19 mouse cellular contexts compared by ENCODE assay signal in the genomic region with DNA sequence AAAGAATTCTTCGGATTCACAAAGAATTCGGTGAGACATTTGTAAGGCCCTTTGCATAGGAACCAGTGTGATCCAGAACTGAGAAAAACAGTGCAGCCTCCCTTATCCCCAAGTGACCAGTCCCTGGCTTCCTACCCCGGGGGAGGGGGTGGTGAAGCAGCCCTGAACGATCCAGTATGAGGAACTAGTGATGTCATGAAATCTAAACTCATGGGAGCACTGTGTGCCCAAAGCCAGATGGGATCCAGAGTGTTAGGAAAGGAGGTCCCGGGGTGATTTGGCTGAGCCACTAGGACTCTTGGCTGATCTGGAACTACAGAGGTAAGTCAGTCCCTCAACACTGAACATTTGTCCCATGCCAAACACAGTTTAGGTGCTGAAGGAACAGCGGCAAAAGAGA.
DNase-seq lines count a peak whose midpoint lies in the region; ATAC-seq lines count a peak whose summit lies in the region.
"Had no signal": no experiment of that assay in that cellular context is flagged by ENCODE, and none has a peak within 500 bp of the region (broad histone marks: within the 10 kb centered on the region; RNA-seq: fewer than 3 reads in every experiment).

No protein-coding gene starts in this region.

- no peak overlapping the region for H3K9ac ChIP-seq in limb, embryonic 11.5 days (ENCODE audit: low read length)
- H3K9ac ChIP-seq: embryonic facial prominence, embryonic 15.5 days; forebrain, postnatal 0 days; hindbrain, embryonic 13.5 days had no signal

- DNase-seq in gastrocnemius, adult 8-10 months (ENCODE audit: low spot score in 2 of 2), result peak; percentile 18 to 19
- no peak for DNase-seq in gastrocnemius, postnatal 4 days (ENCODE audit: low spot score in 2 of 2)
- peak; percentile 42 for DNase-seq in limb, embryonic 11.5 days (ENCODE audit: low spot score)
- no peak for DNase-seq in limb, embryonic 10.5 days (ENCODE audit: low spot score)
- peak; percentile 22 for DNase-seq in adrenal gland, postnatal 25 days
- peak; percentile 28 for DNase-seq in mesoderm, embryonic 11.5 days (ENCODE audit: low read depth, low spot score)
- no peak for DNase-seq in frontal cortex, adult 2 months (ENCODE audit: extremely low spot score in 1 of 2, low spot score in 1 of 2)
- DNase-seq: cerebellum, adult 9-11 months; forebrain, postnatal 0 days; kidney, adult 8-10 months; kidney, postnatal 25 days; lung, adult 2 months; lung, postnatal 36 days; thymus, postnatal 14 days had no signal

- 0 out of 2 replicates have a peak, but pooled peaks cover 7% of the 10 kb centered on the region for H3K4me1 ChIP-seq in limb, embryonic 11.5 days (ENCODE audit: control insufficient read depth, insufficient read depth, low read length)
- peaks cover 32% of the 10 kb centered on the region for H3K4me1 ChIP-seq in limb, embryonic 10.5 days

- no peaks in the 10 kb centered on the region for H3K27me3 ChIP-seq in limb, embryonic 11.5 days (ENCODE audit: control insufficient read depth, insufficient read depth, low read length)
- no peaks in the 10 kb centered on the region for H3K27me3 ChIP-seq in limb, embryonic 10.5 days (ENCODE audit: low read depth, poor library complexity, severe bottlenecking)
- H3K27me3 ChIP-seq: embryonic facial prominence, embryonic 15.5 days; hindbrain, embryonic 13.5 days; Patski had no signal

- H3K9me3 ChIP-seq in limb, embryonic 11.5 days (ENCODE audit: control insufficient read depth, low read length), result no peaks in the 10 kb centered on the region
- H3K9me3 ChIP-seq in limb, embryonic 10.5 days (replicated peaks), result no peaks in the 10 kb centered on the region
- H3K9me3 ChIP-seq: embryonic facial prominence, embryonic 15.5 days; hindbrain, embryonic 13.5 days; midbrain, embryonic 10.5 days had no signal

- no peak overlapping the region for H3K27ac ChIP-seq in limb, embryonic 11.5 days (replicated peaks; ENCODE audit: low read depth, low read length)
- H3K27ac ChIP-seq in limb, embryonic 10.5 days, result no peak overlapping the region
- H3K27ac ChIP-seq: embryonic facial prominence, embryonic 15.5 days; hindbrain, embryonic 13.5 days had no signal

- no peaks in the 10 kb centered on the region for H3K36me3 ChIP-seq in limb, embryonic 11.5 days (ENCODE audit: control insufficient read depth, insufficient read depth, low read length)
- peaks cover 16% of the 10 kb centered on the region for H3K36me3 ChIP-seq in limb, embryonic 10.5 days
- H3K36me3 ChIP-seq: hindbrain, embryonic 13.5 days had no signal

- WGBS in limb, embryonic 11.5 days, result 80% methylated on average over 6 of the region's 6 CpGs
- 83% methylated on average over 6 of the region's 6 CpGs for WGBS in limb, embryonic 10.5 days

- ATAC-seq in limb, embryonic 11.5 days (ENCODE audit: insufficient number of reproducible peaks, low FRiP score, low TSS enrichment, low read depth), result 0 out of 2 replicates have a peak, but pooled peaks have one; percentile 9
- ATAC-seq: forebrain, postnatal 0 days had no signal

- no peak overlapping the region for H3K4me3 ChIP-seq in limb, embryonic 11.5 days (ENCODE audit: low read depth, low read length)
- H3K4me3 ChIP-seq in limb, embryonic 10.5 days, result no peak overlapping the region
- H3K4me3 ChIP-seq: embryonic facial prominence, embryonic 15.5 days; hindbrain, embryonic 13.5 days; midbrain, embryonic 10.5 days had no signal

- no peak overlapping the region for H3K4me2 ChIP-seq in limb, embryonic 11.5 days (ENCODE audit: low read depth, severe bottlenecking)
- H3K4me2 ChIP-seq: embryonic facial prominence, embryonic 15.5 days; hindbrain, embryonic 13.5 days; liver, embryonic 11.5 days had no signal

Comparison
In these comparisons a context has a peak if more than half of its experiments do, and no peak if none do; other contexts are left out.
1. DNase-seq: peak in gastrocnemius, adult 8-10 months (2 of 2), limb, embryonic 11.5 days (single experiment), adrenal gland, postnatal 25 days (single experiment) and mesoderm, embryonic 11.5 days (single experiment); none in gastrocnemius, postnatal 4 days (0 of 2), limb, embryonic 10.5 days (single experiment) and frontal cortex, adult 2 months (0 of 2).